Mouse (Mus musculus) midbrain, embryonic 15.5 days (tissue): Measurements from ENCODE around the gene Bap1. TPM values are rescaled to one million over a fixed set of nuclear protein-coding genes. Genes with fewer than 3 reads are reported as not detected.

Experiments
- ATAC-seq: fragments of 200-750 bp; cut with Nextera tagmentation; replicated peaks from 2 replicates; pipeline ENCODE4 v1.8.0; 2017; ENCODE audit warnings: moderate TSS enrichment
- H3K27ac ChIP-seq: fragments of 300-500 bp; sonication (generic); 2 replicates; pipeline ENCODE4 v1.5.1; 2015; ENCODE audit warnings: mild to moderate bottlenecking, inconsistent platforms
- H3K27me3 ChIP-seq: fragments of 300-500 bp; sonication (generic); replicated peaks from 2 replicates; pipeline ENCODE4 v1.6.1; 2015; ENCODE audit warnings: inconsistent platforms
- H3K36me3 ChIP-seq: fragments of 300-500 bp; sonication (generic); replicated peaks from 2 replicates; pipeline ENCODE4 v1.6.1; 2015; ENCODE audit warnings: inconsistent platforms
- H3K4me1 ChIP-seq: fragments of 300-500 bp; sonication (generic); 2 replicates; pipeline ENCODE4 v1.6.1; 2015; ENCODE audit warnings: inconsistent platforms
- H3K4me2 ChIP-seq: fragments of 300-500 bp; sonication (generic); 2 replicates; pipeline ENCODE4 v1.6.1; 2015; ENCODE audit warnings: inconsistent platforms, mild to moderate bottlenecking, moderate library complexity
- H3K4me3 ChIP-seq: fragments of 300-500 bp; sonication (generic); 2 replicates; pipeline ENCODE4 v1.5.1; 2015; ENCODE audit warnings: mild to moderate bottlenecking, inconsistent platforms
- H3K9ac ChIP-seq: fragments of 300-500 bp; sonication (generic); 2 replicates; pipeline ENCODE4 v1.6.1; 2015; ENCODE audit warnings: mild to moderate bottlenecking, inconsistent platforms
- H3K9me3 ChIP-seq: fragments of 300-500 bp; sonication (generic); 2 replicates; pipeline ENCODE4 v1.6.1; 2016; ENCODE audit warnings: inconsistent platforms
- WGBS: fragments of 180-500 bp; shearing (Covaris S2); methylation state at CpG from one replicate; pipeline ENCODE4 v1.1.7; 2015; ENCODE audit warnings: mixed read lengths; 5-methylcytosine and 5-hydroxymethylcytosine counted together
- polyA plus RNA-seq: library from polyadenylated mRNA; unstranded; fragments of >200 nt; fragmentation: Nextera tagmentation; extraction: Ambion mirVana; gene quantifications from 2 replicates; pipeline ENCODE4 v1.2.1, GENCODE M21; 2015

The Bap1 gene
- polyA plus RNA-seq, 1 experiment from 2014 or later = 124 TPM

GRCm38 (mm10) chr14:31214684-31215083 lies 36.6 kb upstream of the Bap1 start:
- ATAC-seq = no peak
- Histone ChIP-seq H3K9ac (no peak overlapping the region), H3K4me2 (no peak overlapping the region), H3K36me3 (no peaks in the 10 kb centered on the region), H3K27ac (no peak overlapping the region), H3K4me1 (peaks cover 10% of the 10 kb centered on the region), H3K4me3 (no peak overlapping the region), H3K9me3 (no peaks in the 10 kb centered on the region), H3K27me3 (no peaks in the 10 kb centered on the region)
- 89% methylated on average over 3 of the region's 3 CpGs for WGBS

GRCm38 (mm10) chr14:31215157-31216002 lies 35.9 kb upstream of the Bap1 start:
- no peak overlapping the region; the same call in 1 of the 2 replicates for H3K9ac ChIP-seq
- H3K9me3 ChIP-seq = no peaks in the 10 kb centered on the region
- no peak overlapping the region for H3K4me3 ChIP-seq
- H3K4me2 ChIP-seq = peak overlapping the region; percentile 15; the same call in 1 of the 2 replicates
- H3K4me1 ChIP-seq = peaks cover 10% of the 10 kb centered on the region
- H3K27ac ChIP-seq = 0 out of 2 replicates have a peak overlapping the region, but pooled peaks have one; percentile 26
- H3K27me3 ChIP-seq = no peaks in the 10 kb centered on the region
- peak; percentile 69 for ATAC-seq
- WGBS = 34% methylated on average over 15 of the region's 15 CpGs
- no peaks in the 10 kb centered on the region for H3K36me3 ChIP-seq

- H3K4me3 ChIP-seq = no peak within 1 kb of the TSS
- no peaks in the 10 kb centered on the region for H3K36me3 ChIP-seq
- no peaks in the 10 kb centered on the region for H3K9me3 ChIP-seq
- WGBS = 63% methylated on average over 2 of the region's 2 CpGs
- peak within 1 kb of the TSS; percentile 22; the same call in 1 of the 2 replicates for H3K4me2 ChIP-seq
- 0 out of 2 replicates have a peak within 1 kb of the TSS, but pooled peaks have one; percentile 26 for H3K27ac ChIP-seq
- no peak for ATAC-seq
- no peaks in the 10 kb centered on the region for H3K27me3 ChIP-seq
- H3K9ac ChIP-seq = no peak within 1 kb of the TSS; the same call in 1 of the 2 replicates
- peaks cover 10% of the 10 kb centered on the region for H3K4me1 ChIP-seq
These were observed 34.4 kb upstream of the Bap1 start, which contains the start of gene Nisch for GRCm38 (mm10) chr14:31216846-31217245. Nisch (minus strand) TSS chr14:31216946.

GRCm38 (mm10) chr14:31217666-31218065 lies 33.6 kb upstream of the Bap1 start, which contains the start of gene Sema3g:
Sema3g (plus strand) TSS chr14:31217860.
- Histone ChIP-seq H3K9ac (no peak within 1 kb of the TSS), H3K27ac (no peak within 1 kb of the TSS)

GRCm38 (mm10) chr14:31226978-31227377 lies 24.3 kb upstream of the Bap1 start:
- H3K9ac ChIP-seq = no peak overlapping the region
- H3K27ac ChIP-seq = no peak overlapping the region
- H3K9me3 ChIP-seq = no peaks in the 10 kb centered on the region
- no peaks in the 10 kb centered on the region for H3K27me3 ChIP-seq
- no peaks in the 10 kb centered on the region for H3K36me3 ChIP-seq
- no peak overlapping the region for H3K4me2 ChIP-seq
- ATAC-seq = no peak; the same call in 1 of the 2 replicates
- H3K4me3 ChIP-seq = no peak overlapping the region
- 0 out of 2 replicates have a peak, but pooled peaks cover 3% of the 10 kb centered on the region for H3K4me1 ChIP-seq
- WGBS = 65% methylated on average over 4 of the region's 4 CpGs

More at GRCm38 (mm10) chr14:31217666-31218065, 33.6 kb upstream of the Bap1 start, which contains the start of gene Sema3g:
- H3K4me3 ChIP-seq = no peak within 1 kb of the TSS
- peaks cover 10% of the 10 kb centered on the region for H3K4me1 ChIP-seq
- H3K27me3 ChIP-seq = no peaks in the 10 kb centered on the region
- no peaks in the 10 kb centered on the region for H3K9me3 ChIP-seq
- WGBS = 12% methylated on average over 11 of the region's 11 CpGs
- no peaks in the 10 kb centered on the region for H3K36me3 ChIP-seq
- peak; percentile 51 for ATAC-seq
- H3K4me2 ChIP-seq = peak within 1 kb of the TSS; percentile 22; the same call in 1 of the 2 replicates

- H3K4me3 ChIP-seq = no peak overlapping the region
- H3K4me1 ChIP-seq = 0 out of 2 replicates have a peak, but pooled peaks cover 3% of the 10 kb centered on the region
- 71% methylated on average over 6 of the region's 6 CpGs for WGBS
- H3K9ac ChIP-seq = no peak overlapping the region
- H3K36me3 ChIP-seq = no peaks in the 10 kb centered on the region
- H3K27me3 ChIP-seq = no peaks in the 10 kb centered on the region
- H3K9me3 ChIP-seq = no peaks in the 10 kb centered on the region
- no peak overlapping the region for H3K4me2 ChIP-seq
- no peak overlapping the region for H3K27ac ChIP-seq
- no peak for ATAC-seq
These were observed 23.0 kb upstream of the Bap1 start for GRCm38 (mm10) chr14:31228234-31228633.

- 0 out of 2 replicates have a peak, but pooled peaks cover 3% of the 10 kb centered on the region for H3K4me1 ChIP-seq
- no peak overlapping the region for H3K9ac ChIP-seq
- no peaks in the 10 kb centered on the region for H3K27me3 ChIP-seq
- H3K4me3 ChIP-seq = no peak overlapping the region
- no peak overlapping the region for H3K4me2 ChIP-seq
- H3K36me3 ChIP-seq = no peaks in the 10 kb centered on the region
- no peak for ATAC-seq
- WGBS = 75% methylated on average over 8 of the region's 8 CpGs
- H3K9me3 ChIP-seq = no peaks in the 10 kb centered on the region
- H3K27ac ChIP-seq = no peak overlapping the region
These were observed 20.8 kb upstream of the Bap1 start for GRCm38 (mm10) chr14:31230442-31230841.

GRCm38 (mm10) chr14:31232404-31233069 lies 18.7 kb upstream of the Bap1 start:
- no peaks in the 10 kb centered on the region for H3K4me1 ChIP-seq
- no peak overlapping the region for H3K9ac ChIP-seq
- 79% methylated on average over 13 of the region's 13 CpGs for WGBS
- no peak overlapping the region for H3K4me3 ChIP-seq
- no peak overlapping the region for H3K27ac ChIP-seq
- no peaks in the 10 kb centered on the region for H3K27me3 ChIP-seq
- no peaks in the 10 kb centered on the region for H3K36me3 ChIP-seq
- no peak overlapping the region for H3K4me2 ChIP-seq
- no peaks in the 10 kb centered on the region for H3K9me3 ChIP-seq
- ATAC-seq = no peak

- Histone ChIP-seq H3K36me3 (no peaks in the 10 kb centered on the region), H3K4me3 (no peak overlapping the region), H3K9ac (no peak overlapping the region), H3K4me2 (no peak overlapping the region), H3K9me3 (no peaks in the 10 kb centered on the region), H3K27ac (no peak overlapping the region), H3K4me1 (no peaks in the 10 kb centered on the region), H3K27me3 (no peaks in the 10 kb centered on the region)
- ATAC-seq = 0 out of 2 replicates have a peak, but pooled peaks have one; percentile 33
- WGBS = 89% methylated on average over 14 of the region's 14 CpGs
These were observed 17.9 kb upstream of the Bap1 start for GRCm38 (mm10) chr14:31233070-31233995.

- H3K36me3 ChIP-seq = no peaks in the 10 kb centered on the region
- peak; percentile 50; the same call in 1 of the 2 replicates for ATAC-seq
- no peak overlapping the region for H3K4me3 ChIP-seq
- H3K27me3 ChIP-seq = no peaks in the 10 kb centered on the region
- no peak overlapping the region for H3K27ac ChIP-seq
- peak overlapping the region; percentile 8; the same call in 1 of the 2 replicates for H3K4me2 ChIP-seq
- H3K9ac ChIP-seq = no peak overlapping the region
- H3K4me1 ChIP-seq = no peaks in the 10 kb centered on the region
- H3K9me3 ChIP-seq = no peaks in the 10 kb centered on the region
- WGBS = 19% methylated on average over 11 of the region's 11 CpGs
These were observed 17.2 kb upstream of the Bap1 start for GRCm38 (mm10) chr14:31233996-31234591.
